Mouse (Mus musculus): ENCODE data around the gene Ubtd1. TPM values are rescaled to one million over a fixed set of nuclear protein-coding genes. Genes with fewer than 3 reads are reported as not detected.

The Ubtd1 gene
- polyA plus RNA-seq, 1 experiment from 2014 or later: 10.4 TPM

GRCm38 (mm10) chr19:42019011-42019522, 37.5 kb downstream of the Ubtd1 start:
- no peaks in the 10 kb centered on the region for H3K9me3 ChIP-seq (ENCODE audit: control insufficient read depth, low read depth, low read length)
- no peak overlapping the region for H3K4me2 ChIP-seq (replicated peaks; ENCODE audit: low read depth, low read length)
- WGBS: 35% methylated on average over 4 of the region's 4 CpGs
- H3K4me3 ChIP-seq (ENCODE audit: low read depth, low read length): no peak overlapping the region
- H3K36me3 ChIP-seq (ENCODE audit: control insufficient read depth, insufficient read depth, low read length): no peaks in the 10 kb centered on the region
- no peak for ATAC-seq (ENCODE audit: insufficient number of reproducible peaks, insufficient read depth, low FRiP score, low read depth)
- H3K27me3 ChIP-seq (ENCODE audit: control insufficient read depth, insufficient read depth, low read length): no peaks in the 10 kb centered on the region
- peak overlapping the region; percentile 75; the same call in 1 of the 2 replicates for H3K27ac ChIP-seq (ENCODE audit: low read length)
- no peak overlapping the region for H3K9ac ChIP-seq (replicated peaks; ENCODE audit: low read depth, low read length)
- H3K4me1 ChIP-seq (ENCODE audit: control insufficient read depth, insufficient read depth, low read length): peaks cover 18% of the 10 kb centered on the region

- Histone ChIP-seq H3K9me3 (ENCODE audit: control insufficient read depth, low read depth, low read length) (no peaks in the 10 kb centered on the region), H3K27me3 (ENCODE audit: control insufficient read depth, insufficient read depth, low read length) (no peaks in the 10 kb centered on the region), H3K36me3 (ENCODE audit: control insufficient read depth, insufficient read depth, low read length) (no peaks in the 10 kb centered on the region), H3K4me3 (ENCODE audit: low read depth, low read length) (no peak overlapping the region), H3K4me2 (replicated peaks; ENCODE audit: low read depth, low read length) (no peak overlapping the region), H3K4me1 (ENCODE audit: control insufficient read depth, insufficient read depth, low read length) (peaks cover 13% of the 10 kb centered on the region), H3K27ac (ENCODE audit: low read length) (no peak overlapping the region), H3K9ac (replicated peaks; ENCODE audit: low read depth, low read length) (no peak overlapping the region)
- no peak for ATAC-seq (ENCODE audit: insufficient number of reproducible peaks, insufficient read depth, low FRiP score, low read depth)
- WGBS: 84% methylated on average over 10 of the region's 10 CpGs
Measured at GRCm38 (mm10) chr19:42021681-42022541, 40.3 kb downstream of the Ubtd1 start.

GRCm38 (mm10) chr19:42022542-42022848, 40.9 kb downstream of the Ubtd1 start:
- ATAC-seq (ENCODE audit: insufficient number of reproducible peaks, insufficient read depth, low FRiP score, low read depth): no peak
- Histone ChIP-seq H3K4me1 (ENCODE audit: control insufficient read depth, insufficient read depth, low read length) (peaks cover 7% of the 10 kb centered on the region), H3K36me3 (ENCODE audit: control insufficient read depth, insufficient read depth, low read length) (no peaks in the 10 kb centered on the region), H3K27me3 (ENCODE audit: control insufficient read depth, insufficient read depth, low read length) (no peaks in the 10 kb centered on the region), H3K27ac (ENCODE audit: low read length) (no peak overlapping the region), H3K9me3 (ENCODE audit: control insufficient read depth, low read depth, low read length) (no peaks in the 10 kb centered on the region), H3K4me2 (replicated peaks; ENCODE audit: low read depth, low read length) (no peak overlapping the region), H3K9ac (replicated peaks; ENCODE audit: low read depth, low read length) (no peak overlapping the region), H3K4me3 (ENCODE audit: low read depth, low read length) (no peak overlapping the region)
- WGBS: 70% methylated on average over 2 of the region's 2 CpGs

- Histone ChIP-seq H3K27me3 (ENCODE audit: control insufficient read depth, insufficient read depth, low read length) (no peaks in the 10 kb centered on the region), H3K4me1 (ENCODE audit: control insufficient read depth, insufficient read depth, low read length) (no peaks in the 10 kb centered on the region), H3K36me3 (ENCODE audit: control insufficient read depth, insufficient read depth, low read length) (no peaks in the 10 kb centered on the region), H3K9me3 (ENCODE audit: control insufficient read depth, low read depth, low read length) (no peaks in the 10 kb centered on the region), H3K9ac (replicated peaks; ENCODE audit: low read depth, low read length) (no peak overlapping the region), H3K4me3 (ENCODE audit: low read depth, low read length) (no peak overlapping the region), H3K4me2 (replicated peaks; ENCODE audit: low read depth, low read length) (no peak overlapping the region), H3K27ac (ENCODE audit: low read length) (no peak overlapping the region)
- ATAC-seq (ENCODE audit: insufficient number of reproducible peaks, insufficient read depth, low FRiP score, low read depth): no peak
- 4% methylated on average over 5 of the region's 5 CpGs for WGBS
Measured at GRCm38 (mm10) chr19:42026158-42026557, 44.6 kb downstream of the Ubtd1 start.

GRCm38 (mm10) chr19:42031112-42031511, 49.5 kb downstream of the Ubtd1 start:
- H3K27ac ChIP-seq (ENCODE audit: low read length): no peak overlapping the region
- WGBS: 76% methylated on average over 5 of the region's 5 CpGs
- no peak overlapping the region for H3K4me3 ChIP-seq (ENCODE audit: low read depth, low read length)
- H3K4me2 ChIP-seq (replicated peaks; ENCODE audit: low read depth, low read length): no peak overlapping the region
- peaks cover 6% of the 10 kb centered on the region; the same call in 1 of the 2 replicates for H3K36me3 ChIP-seq (ENCODE audit: control insufficient read depth, insufficient read depth, low read length)
- ATAC-seq (ENCODE audit: insufficient number of reproducible peaks, insufficient read depth, low FRiP score, low read depth): no peak
- no peak overlapping the region for H3K9ac ChIP-seq (replicated peaks; ENCODE audit: low read depth, low read length)
- no peaks in the 10 kb centered on the region for H3K9me3 ChIP-seq (ENCODE audit: control insufficient read depth, low read depth, low read length)
- H3K4me1 ChIP-seq (ENCODE audit: control insufficient read depth, insufficient read depth, low read length): 0 out of 2 replicates have a peak, but pooled peaks cover 3% of the 10 kb centered on the region
- no peaks in the 10 kb centered on the region for H3K27me3 ChIP-seq (ENCODE audit: control insufficient read depth, insufficient read depth, low read length)

- H3K36me3 ChIP-seq (ENCODE audit: control insufficient read depth, insufficient read depth, low read length): peaks cover 6% of the 10 kb centered on the region; the same call in 1 of the 2 replicates
- no peak for ATAC-seq (ENCODE audit: insufficient number of reproducible peaks, insufficient read depth, low FRiP score, low read depth)
- H3K9ac ChIP-seq (replicated peaks; ENCODE audit: low read depth, low read length): no peak overlapping the region
- 79% methylated on average over 14 of the region's 14 CpGs for WGBS
- H3K9me3 ChIP-seq (ENCODE audit: control insufficient read depth, low read depth, low read length): no peaks in the 10 kb centered on the region
- no peak overlapping the region for H3K4me3 ChIP-seq (ENCODE audit: low read depth, low read length)
- H3K4me2 ChIP-seq (replicated peaks; ENCODE audit: low read depth, low read length): no peak overlapping the region
- H3K27me3 ChIP-seq (ENCODE audit: control insufficient read depth, insufficient read depth, low read length): no peaks in the 10 kb centered on the region
- H3K4me1 ChIP-seq (ENCODE audit: control insufficient read depth, insufficient read depth, low read length): 0 out of 2 replicates have a peak, but pooled peaks cover 3% of the 10 kb centered on the region
- H3K27ac ChIP-seq (ENCODE audit: low read length): no peak overlapping the region
Measured at GRCm38 (mm10) chr19:42033611-42034010, 52.0 kb downstream of the Ubtd1 start.

- peak; percentile 42; the same call in 1 of the 2 replicates for ATAC-seq (ENCODE audit: insufficient number of reproducible peaks, insufficient read depth, low FRiP score, low read depth)
- Histone ChIP-seq H3K27ac (ENCODE audit: low read length) (no peak overlapping the region), H3K4me1 (ENCODE audit: control insufficient read depth, insufficient read depth, low read length) (0 out of 2 replicates have a peak, but pooled peaks cover 3% of the 10 kb centered on the region), H3K9ac (replicated peaks; ENCODE audit: low read depth, low read length) (no peak overlapping the region), H3K27me3 (ENCODE audit: control insufficient read depth, insufficient read depth, low read length) (no peaks in the 10 kb centered on the region), H3K9me3 (ENCODE audit: control insufficient read depth, low read depth, low read length) (no peaks in the 10 kb centered on the region), H3K36me3 (ENCODE audit: control insufficient read depth, insufficient read depth, low read length) (peaks cover 6% of the 10 kb centered on the region; the same call in 1 of the 2 replicates), H3K4me3 (ENCODE audit: low read depth, low read length) (no peak overlapping the region), H3K4me2 (replicated peaks; ENCODE audit: low read depth, low read length) (no peak overlapping the region)
- 67% methylated on average over 9 of the region's 9 CpGs for WGBS
Measured at GRCm38 (mm10) chr19:42034146-42034775, 52.7 kb downstream of the Ubtd1 start.

GRCm38 (mm10) chr19:42034881-42035455, 53.4 kb downstream of the Ubtd1 start:
- no peak overlapping the region for H3K4me2 ChIP-seq (replicated peaks; ENCODE audit: low read depth, low read length)
- H3K9ac ChIP-seq (replicated peaks; ENCODE audit: low read depth, low read length): no peak overlapping the region
- H3K27me3 ChIP-seq (ENCODE audit: control insufficient read depth, insufficient read depth, low read length): no peaks in the 10 kb centered on the region
- no peak overlapping the region for H3K27ac ChIP-seq (ENCODE audit: low read length)
- peak; percentile 7; the same call in 1 of the 2 replicates for ATAC-seq (ENCODE audit: insufficient number of reproducible peaks, insufficient read depth, low FRiP score, low read depth)
- no peak overlapping the region for H3K4me3 ChIP-seq (ENCODE audit: low read depth, low read length)
- no peaks in the 10 kb centered on the region for H3K9me3 ChIP-seq (ENCODE audit: control insufficient read depth, low read depth, low read length)
- WGBS: 52% methylated on average over 11 of the region's 11 CpGs
- 0 out of 2 replicates have a peak, but pooled peaks cover 3% of the 10 kb centered on the region for H3K4me1 ChIP-seq (ENCODE audit: control insufficient read depth, insufficient read depth, low read length)
- H3K36me3 ChIP-seq (ENCODE audit: control insufficient read depth, insufficient read depth, low read length): peaks cover 6% of the 10 kb centered on the region; the same call in 1 of the 2 replicates

Data from stomach, embryonic 14.5 days (tissue).